Mouse (Mus musculus): ENCODE data around the gene Fosb.

Gene Fosb

DNA sequence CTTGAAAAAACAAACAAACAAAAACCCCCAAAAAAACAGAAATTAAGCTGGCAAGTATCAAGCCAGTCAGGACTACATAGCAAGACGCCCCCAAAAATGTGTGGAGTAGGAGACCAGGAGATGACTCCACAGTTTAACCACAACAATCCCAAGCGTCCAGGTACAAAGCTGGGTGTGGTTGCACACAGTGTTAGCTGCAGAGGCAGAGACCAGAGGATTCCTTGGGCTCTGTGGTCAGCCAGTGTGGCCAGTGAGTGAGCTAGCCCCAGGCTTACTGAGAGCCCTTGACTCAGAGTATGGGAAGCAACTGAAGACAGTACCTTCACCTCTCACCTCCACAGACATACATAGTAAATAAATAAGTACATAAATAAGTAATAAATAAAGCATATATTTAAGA lies 22.1 kb upstream of the Fosb start:
- no peak for DNase-seq (ENCODE audit: low spot score)

DNA sequence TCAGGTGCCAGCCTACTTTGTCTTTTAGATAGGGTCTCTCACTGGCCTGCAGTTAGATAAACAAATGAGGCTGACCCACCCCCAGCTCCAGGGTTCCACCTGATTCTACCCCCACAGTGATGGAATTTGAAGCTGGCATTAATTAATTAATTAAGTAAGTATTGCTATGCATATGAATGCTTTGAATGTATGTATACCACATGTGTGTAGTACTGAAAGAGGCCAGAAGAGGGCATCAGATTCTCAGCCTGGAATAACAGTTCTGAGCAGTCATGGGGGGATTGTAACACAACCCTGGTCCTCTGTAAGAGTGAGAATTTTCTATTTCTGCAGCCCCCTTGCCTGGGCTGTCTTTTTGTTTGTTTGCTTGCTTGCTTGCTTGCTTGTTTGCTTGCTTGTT lies 18.6 kb upstream of the Fosb start:
- DNase-seq (ENCODE audit: low spot score) = no peak

- DNase-seq (ENCODE audit: low spot score) = no peak
Observed at GRCm38 (mm10) chr7:19327782-19328181, 17.9 kb upstream of the Fosb start.

DNA sequence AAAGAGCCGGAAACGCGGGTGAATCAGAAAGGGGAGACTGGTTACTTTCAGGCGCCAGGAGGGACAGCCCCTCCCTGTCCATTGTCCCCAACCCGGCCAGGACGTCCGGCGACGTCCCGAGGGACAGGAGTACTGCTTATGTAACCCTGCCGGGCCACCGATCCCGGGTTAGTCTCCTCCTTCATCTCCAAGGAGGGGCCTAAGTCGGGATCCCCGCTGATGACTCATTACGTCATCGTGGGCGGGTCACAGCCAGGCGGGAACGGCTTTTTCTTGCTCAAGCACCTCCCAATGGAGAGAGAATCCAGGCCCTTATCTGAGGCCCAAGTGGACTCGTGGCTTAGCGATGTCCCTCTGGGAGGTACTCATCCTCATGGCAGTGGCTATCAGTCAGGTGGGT lies 17.3 kb upstream of the Fosb start:
- no peak for DNase-seq (ENCODE audit: low spot score)

DNA sequence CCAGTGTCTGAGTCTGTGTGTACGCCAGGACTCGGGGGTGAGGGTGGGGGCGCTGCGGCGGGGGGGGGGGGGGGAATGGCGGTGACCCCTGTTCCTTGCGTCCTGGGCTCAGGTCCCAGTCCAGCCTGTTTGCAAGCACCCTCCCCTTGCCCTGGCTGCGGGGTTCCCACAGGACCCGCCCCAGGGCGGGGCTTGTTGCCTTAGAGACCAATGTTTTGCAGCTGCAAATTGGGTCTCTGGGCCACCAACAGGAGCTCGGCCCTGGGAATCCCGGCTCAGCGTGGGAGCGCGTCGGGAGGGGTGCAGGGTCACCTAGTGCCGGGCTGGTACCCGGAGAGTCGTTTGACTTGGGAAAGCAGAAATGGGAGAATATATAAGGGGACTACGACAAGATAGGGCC lies 16.5 kb upstream of the Fosb start:
- peak; percentile 62 for DNase-seq (ENCODE audit: low spot score)

DNA sequence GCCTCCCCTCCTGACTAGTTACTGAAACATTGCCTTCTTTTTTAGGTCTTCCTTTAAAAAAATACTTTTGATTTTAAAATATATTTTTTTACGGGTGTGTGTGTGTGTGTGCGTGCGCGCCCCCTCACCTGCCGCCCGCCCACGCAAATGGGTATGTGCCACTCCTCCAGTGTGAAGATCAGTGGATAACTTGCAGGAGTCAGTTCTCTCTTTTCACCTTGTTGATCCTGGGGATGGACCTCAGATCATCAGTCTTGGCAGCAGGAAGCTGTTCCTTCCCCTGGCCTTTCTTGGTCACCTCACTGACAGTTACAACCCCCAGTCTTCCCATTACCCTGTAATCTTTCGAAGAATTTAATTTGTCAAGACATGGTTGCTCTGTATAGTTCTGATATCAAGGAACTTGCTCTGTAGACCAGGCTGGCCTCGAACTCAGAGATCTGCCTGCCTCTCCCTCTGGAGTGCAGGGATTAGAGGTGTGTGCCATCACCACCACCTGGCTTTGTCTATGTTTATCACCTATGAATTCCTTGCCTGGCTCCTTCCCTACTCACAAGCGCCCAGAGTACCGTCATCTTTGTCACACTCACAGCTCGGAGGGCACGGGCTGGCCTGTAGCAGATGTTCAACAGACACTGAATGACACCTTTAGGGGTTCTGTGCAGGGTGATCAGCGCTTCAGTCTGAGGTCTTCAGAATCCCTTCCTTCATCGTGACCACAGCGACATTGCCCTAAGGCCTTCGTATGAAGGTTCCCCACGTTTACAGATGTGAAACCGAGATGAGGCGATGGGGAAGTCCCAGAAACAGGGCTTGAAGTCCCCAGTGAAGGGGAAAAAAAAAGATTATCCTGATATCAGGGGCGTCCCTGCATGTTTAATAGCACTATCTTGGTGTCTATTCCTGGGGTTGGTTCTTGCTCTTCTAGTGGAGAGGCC lies 15.7 kb upstream of the Fosb start:
- peak; percentile 26 for DNase-seq (ENCODE audit: low spot score)

DNA sequence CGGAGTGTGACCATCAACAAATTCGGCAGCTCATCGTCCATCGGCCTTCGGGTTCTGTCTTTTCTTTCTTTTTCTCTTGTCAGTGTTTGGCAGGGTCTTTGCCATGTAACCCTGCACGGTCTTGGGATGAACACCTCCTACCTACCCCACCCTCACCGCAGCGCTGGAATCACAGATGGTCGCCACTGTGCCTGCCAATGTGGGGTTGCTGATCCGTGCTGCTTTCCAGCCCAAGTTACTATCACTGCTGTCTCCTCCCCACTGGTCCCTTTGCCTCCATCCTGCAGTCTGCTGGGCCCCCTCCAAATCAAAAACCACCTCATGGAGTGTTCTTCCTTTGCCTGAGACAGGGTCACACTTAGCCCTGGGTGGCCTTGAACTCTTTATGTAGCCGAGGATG lies 14.4 kb upstream of the Fosb start:
- no peak for DNase-seq (ENCODE audit: low spot score)

DNA sequence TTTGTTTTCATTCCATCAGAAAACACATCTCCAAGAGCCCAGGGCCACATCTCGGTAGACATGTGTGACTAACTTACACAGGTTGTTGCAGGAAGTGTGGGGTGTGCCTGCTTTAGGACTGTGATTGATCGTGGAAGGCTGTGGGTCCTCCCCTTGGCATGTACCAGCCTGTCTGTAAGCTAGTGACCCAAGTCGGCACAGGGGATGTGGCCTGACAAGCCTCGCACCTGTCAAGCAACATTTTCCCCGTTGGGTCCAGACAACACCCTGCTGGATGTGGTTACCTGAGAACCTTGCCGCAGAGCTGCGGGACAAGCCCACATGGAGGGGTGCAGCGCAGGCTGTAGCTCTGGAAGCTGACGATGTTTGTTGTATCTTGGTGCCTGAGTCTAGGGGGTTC lies 12.6 kb upstream of the Fosb start:
- DNase-seq (ENCODE audit: low spot score) = no peak

DNA sequence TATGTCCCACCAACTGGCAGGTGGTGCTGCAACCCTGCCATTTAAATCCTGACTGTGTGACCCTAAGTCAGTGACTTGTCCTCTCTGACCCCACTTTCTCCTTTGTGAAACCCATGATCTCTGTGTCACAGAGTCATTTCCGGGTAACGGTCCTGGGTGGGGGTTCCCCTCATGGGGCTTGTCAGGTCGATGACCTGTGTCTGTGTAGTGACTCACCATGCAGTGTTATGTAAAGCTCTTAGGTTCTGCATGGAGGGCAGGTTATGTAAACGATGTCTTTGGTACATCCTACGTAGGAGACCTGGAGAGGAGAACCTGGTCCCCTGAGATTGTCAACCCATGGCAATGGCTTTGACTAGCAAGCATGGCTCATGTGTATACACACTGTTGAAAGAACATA lies 11.6 kb upstream of the Fosb start:
- peak; percentile 64 for DNase-seq (ENCODE audit: low spot score)

GRCm38 (mm10) chr7:19320637-19321036 lies 10.8 kb upstream of the Fosb start:
- no peak for DNase-seq (ENCODE audit: low spot score)

DNA sequence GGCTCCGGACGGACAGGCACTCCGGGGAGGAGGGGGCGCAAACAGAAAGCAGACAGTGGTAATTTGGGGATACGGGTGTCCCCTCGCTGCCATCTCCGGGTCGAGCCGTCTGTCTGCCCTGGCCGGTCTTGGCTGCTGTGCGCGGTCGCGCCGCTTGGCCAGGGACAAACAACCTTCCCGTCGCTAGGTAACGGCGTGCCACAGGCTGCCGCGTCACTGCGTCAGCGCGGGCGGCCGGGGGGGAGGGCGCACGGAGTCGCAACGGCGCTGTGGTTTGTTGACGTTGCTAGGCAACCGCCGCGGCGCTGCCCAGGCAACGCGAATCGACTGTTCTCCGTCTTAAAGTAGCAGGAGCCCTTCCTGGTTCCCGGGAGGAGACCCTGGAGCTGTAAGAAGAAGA lies 10.1 kb upstream of the Fosb start:
- DNase-seq (ENCODE audit: low spot score) = peak; percentile 93

DNA sequence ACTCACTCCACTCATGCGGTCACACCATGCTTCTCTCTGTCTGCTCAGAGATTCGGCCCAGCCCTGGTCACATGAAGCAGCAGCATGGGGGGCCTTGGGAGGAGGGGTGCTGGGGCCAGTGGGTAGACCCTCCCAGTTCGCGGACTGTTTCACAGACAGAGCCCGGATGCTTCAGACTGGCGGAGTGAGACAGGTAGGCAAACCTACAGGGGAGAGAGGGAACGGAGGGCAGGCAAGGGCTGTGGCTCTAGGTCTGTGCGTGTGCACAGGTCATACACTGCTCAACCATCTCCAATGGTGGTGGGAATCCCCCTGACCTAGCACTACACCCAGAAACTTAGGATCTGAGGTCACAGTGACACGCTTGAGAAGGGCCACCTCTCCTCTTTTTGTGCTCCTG lies 9.6 kb upstream of the Fosb start:
- peak; percentile 68 for DNase-seq (ENCODE audit: low spot score)

- DNase-seq (ENCODE audit: low spot score) = no peak
Observed at GRCm38 (mm10) chr7:19318676-19319075, 8.8 kb upstream of the Fosb start.

DNA sequence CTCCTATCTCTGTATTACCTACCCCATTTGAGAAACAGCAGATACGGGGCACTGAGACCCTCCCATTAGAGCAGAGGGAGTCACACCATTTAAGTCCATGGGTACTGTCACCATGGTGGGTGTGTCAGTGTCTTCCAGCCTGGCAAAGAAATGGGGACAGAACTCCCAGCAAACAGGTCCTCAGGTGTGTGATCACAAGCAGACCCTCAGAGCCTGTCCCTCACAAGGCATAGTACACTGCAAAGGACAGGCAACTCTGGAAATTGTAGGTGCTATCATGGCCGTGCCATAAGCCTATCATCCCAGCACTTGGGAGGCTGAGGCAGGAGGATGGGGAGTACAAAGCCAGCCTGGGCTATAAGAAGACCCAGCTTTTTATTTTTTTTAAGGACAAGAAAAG lies 8.3 kb upstream of the Fosb start:
- DNase-seq (ENCODE audit: low spot score) = no peak

DNA sequence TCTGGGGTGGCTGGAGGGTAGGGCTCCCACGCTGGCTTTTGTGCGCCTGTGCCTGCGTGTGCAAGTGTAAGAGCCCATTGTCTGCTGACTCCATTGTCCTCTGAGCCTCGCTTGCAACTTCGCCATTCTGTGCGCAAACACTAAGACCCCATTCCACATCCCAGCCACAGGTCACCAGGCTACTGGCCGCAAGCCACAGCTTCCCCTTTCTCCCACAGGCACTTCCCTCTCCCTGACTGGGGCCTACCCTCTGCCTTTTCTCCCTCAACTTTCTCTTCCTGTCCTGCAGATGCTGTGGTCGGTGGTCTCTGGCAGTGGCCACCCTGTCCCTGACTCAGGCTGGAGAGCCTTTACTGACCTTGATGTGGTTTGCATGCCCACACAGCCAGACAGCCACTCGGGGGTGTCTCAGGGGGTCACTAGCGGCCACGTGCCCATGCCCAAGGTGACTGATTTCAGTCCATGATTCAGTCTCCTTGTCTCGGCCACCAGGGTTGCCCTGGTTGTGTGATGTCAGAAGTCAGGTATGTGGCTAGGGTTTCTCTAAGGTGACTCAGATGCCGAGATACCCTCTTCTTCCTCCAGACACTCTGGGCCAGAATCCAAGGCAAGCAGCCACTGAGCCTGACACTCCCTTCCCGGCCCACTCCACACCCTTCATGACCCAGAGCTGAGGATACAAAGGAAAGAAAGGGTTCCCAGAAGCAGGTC lies 6.8 kb upstream of the Fosb start:
- no peak for DNase-seq (ENCODE audit: low spot score)

GRCm38 (mm10) chr7:19314033-19314432 lies 4.2 kb upstream of the Fosb start:
- no peak for DNase-seq (ENCODE audit: low spot score)

- DNase-seq (ENCODE audit: low spot score) = no peak
Observed at GRCm38 (mm10) chr7:19311991-19312390, 2.1 kb upstream of the Fosb start.

- DNase-seq (ENCODE audit: low spot score) = no peak
Observed at GRCm38 (mm10) chr7:19309278-19309883, 470 bp downstream of the Fosb start.

GRCm38 (mm10) chr7:19308454-19309277 lies 1.2 kb downstream of the Fosb start:
- DNase-seq (ENCODE audit: low spot score) = peak; percentile 95

DNA sequence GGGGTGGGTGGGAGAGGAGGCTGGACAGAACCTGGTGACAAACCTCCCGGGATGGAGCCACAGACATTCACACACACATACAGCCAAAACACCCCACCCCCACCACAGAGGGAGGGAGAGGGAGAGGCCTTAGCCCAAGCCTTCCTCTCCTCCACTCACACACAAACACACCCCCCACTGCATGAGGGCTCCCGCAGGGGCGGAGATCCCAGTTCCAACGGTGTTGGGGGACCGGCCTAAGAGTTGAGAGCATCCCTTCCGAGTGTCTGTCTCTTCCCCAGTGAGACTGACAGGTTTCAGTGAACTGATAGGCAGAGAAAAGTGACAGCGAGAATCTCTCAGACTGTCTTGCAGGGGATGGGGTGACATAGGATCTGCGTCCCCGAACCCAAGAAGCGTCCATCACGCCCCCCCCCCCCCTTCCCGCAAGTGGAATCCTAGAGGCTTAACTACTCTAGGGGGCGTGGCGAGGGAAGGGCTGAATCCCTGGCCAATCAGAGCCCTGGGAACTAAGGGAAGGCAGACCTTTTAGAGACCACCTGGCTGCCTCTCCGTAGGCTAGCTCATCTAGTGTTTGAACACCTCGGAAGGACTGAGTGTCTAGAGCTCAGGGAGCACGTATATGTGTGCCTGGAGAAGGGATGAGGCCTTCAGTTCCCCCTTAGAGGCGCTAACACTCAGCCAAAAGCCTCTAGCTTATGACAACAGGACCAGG lies 2.0 kb downstream of the Fosb start:
- peak; percentile 54 for DNase-seq (ENCODE audit: low spot score)
